Mouse (Mus musculus) embryonic facial prominence, embryonic 13.5 days (tissue): ENCODE data around the gene Nfic. TPM values are rescaled to one million over a fixed set of nuclear protein-coding genes. Genes with fewer than 3 reads are reported as not detected.

Source experiments
- ATAC-seq: fragments of 200-750 bp; cut with Nextera tagmentation; 2 replicates; pipeline ENCODE4 v1.8.0; 2017; ENCODE audit warnings: low read depth; ENCODE audit not compliant: insufficient number of reproducible peaks, insufficient read depth, low FRiP score, low TSS enrichment
- H3K27ac ChIP-seq: fragments of 300-500 bp; sonication (generic); 2 replicates; pipeline ENCODE4 v1.5.1; 2015; ENCODE audit warnings: moderate library complexity, mild to moderate bottlenecking, inconsistent platforms
- H3K27me3 ChIP-seq: fragments of 300-500 bp; sonication (generic); 2 replicates; pipeline ENCODE4 v1.6.1; 2015; ENCODE audit warnings: mild to moderate bottlenecking, inconsistent platforms
- H3K36me3 ChIP-seq: fragments of 300-500 bp; sonication (generic); 2 replicates; pipeline ENCODE4 v1.6.1; 2015; ENCODE audit warnings: mild to moderate bottlenecking, inconsistent platforms
- H3K4me1 ChIP-seq: fragments of 300-500 bp; sonication (generic); 2 replicates; pipeline ENCODE4 v1.6.1; 2015; ENCODE audit warnings: inconsistent platforms
- H3K4me2 ChIP-seq: fragments of 300-500 bp; sonication (generic); 2 replicates; pipeline ENCODE4 v1.6.1; 2015; ENCODE audit warnings: moderate library complexity, mild to moderate bottlenecking, inconsistent platforms
- H3K4me3 ChIP-seq: fragments of 300-500 bp; sonication (generic); 2 replicates; pipeline ENCODE4 v1.5.1; 2015; ENCODE audit warnings: mild to moderate bottlenecking, inconsistent platforms
- H3K9ac ChIP-seq: fragments of 300-500 bp; sonication (generic); 2 replicates; pipeline ENCODE4 v1.6.1; 2015; ENCODE audit warnings: mild to moderate bottlenecking, inconsistent platforms
- H3K9me3 ChIP-seq: fragments of 300-500 bp; sonication (generic); 2 replicates; pipeline ENCODE4 v1.6.1; 2016; ENCODE audit warnings: inconsistent platforms
- WGBS: fragments of 180-500 bp; shearing (Covaris S2); methylation state at CpG from one replicate; pipeline ENCODE4 v1.1.7; 2015; ENCODE audit warnings: mixed read lengths; 5-methylcytosine and 5-hydroxymethylcytosine counted together
- polyA plus RNA-seq: library from polyadenylated mRNA; unstranded; fragments of >200 nt; fragmentation: Nextera tagmentation; extraction: Ambion mirVana; gene quantifications from 2 replicates; pipeline ENCODE4 v1.2.1, GENCODE M21; 2015

Nfic gene
- polyA plus RNA-seq, 1 experiment from 2014 or later, result 96.1 TPM

DNA sequence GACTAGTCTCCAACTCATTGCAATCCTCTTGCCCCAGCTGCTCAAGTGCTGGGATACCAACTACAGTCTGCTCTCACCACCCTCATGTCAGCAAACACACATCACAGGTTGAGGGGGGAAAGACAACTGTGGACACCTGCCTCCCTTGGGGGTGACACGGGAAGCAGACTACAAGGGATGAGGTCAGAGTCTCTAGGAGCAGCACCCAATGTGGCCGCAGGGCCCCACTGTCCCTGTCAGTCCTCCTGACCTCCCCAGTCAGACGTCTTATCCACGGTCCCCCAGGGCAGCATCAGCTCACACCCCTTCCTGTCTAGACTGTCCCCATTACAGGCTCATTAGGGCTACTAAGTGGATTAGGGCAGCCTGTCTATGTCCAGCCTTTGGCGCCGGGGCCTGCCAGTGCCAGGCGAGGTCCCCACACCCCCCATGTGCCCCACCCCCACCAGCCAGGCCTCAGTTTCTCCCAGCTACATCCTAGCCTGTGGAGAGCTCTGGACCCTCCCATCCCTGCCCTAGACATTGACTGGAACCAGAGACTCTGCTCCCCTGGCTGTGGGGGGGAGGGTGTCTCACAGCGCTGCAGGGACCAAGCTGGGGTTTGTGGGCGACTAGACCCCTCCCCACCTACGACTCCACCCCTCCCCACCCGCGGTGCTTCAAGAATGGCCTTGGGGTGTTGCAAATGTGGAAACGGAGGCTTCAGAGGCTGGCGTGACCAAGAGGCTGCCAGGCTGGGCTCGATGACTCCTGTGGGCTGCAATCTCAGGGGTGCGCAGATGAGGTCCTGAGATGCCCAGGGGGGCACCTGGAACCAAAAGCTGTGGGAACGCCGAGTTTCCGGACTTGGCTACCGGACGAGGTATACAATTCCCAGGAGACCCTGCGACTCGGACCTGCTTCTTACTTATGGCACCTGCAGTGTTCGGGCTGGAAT is 48.7 kb downstream of the Nfic start:
- Histone ChIP-seq H3K27ac (0 out of 2 replicates have a peak overlapping the region, but pooled peaks have one; percentile 7), H3K9me3 (no peaks in the 10 kb centered on the region), H3K36me3 (peaks cover 60% of the 10 kb centered on the region), H3K9ac (peak overlapping the region; percentile 55), H3K4me2 (peak overlapping the region; percentile 41), H3K4me1 (peaks cover 87% of the 10 kb centered on the region), H3K27me3 (peaks cover 21% of the 10 kb centered on the region), H3K4me3 (peak overlapping the region; percentile 17)
- no peak for ATAC-seq
- WGBS, result 17% methylated on average over 24 of the region's 24 CpGs

DNA sequence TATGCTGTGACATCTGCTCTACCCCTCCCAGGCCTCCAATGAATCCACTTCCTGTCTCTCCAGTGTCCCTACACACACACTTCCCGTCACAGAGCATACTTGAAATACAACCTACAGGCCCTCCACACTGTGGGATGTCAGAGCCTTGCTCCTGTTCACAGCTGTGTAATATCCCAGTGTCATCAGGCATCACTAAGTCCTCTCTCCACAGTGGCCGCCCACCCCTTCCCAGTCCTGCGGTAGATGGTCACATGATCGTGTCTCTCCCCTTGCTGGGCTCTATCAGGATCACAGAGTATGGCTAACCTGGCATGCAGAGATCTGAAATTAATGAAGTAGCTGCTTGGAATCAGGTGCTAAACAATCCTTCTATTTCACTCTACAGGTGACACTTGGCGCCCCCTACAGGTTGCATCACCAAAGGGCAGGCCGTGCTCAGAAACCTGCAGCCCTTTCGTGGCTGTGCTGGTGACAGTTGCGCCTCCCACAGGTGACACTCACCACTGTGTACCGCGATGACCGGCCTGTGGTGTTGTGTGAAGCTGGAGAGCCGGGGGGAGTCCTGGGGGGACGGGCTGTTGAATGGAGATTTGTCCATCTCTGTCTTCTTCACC is 49.7 kb downstream of the Nfic start:
- 43% methylated on average over 13 of the region's 13 CpGs for WGBS
- Histone ChIP-seq H3K4me2 (no peak overlapping the region), H3K36me3 (peaks cover 65% of the 10 kb centered on the region), H3K9me3 (no peaks in the 10 kb centered on the region), H3K4me3 (no peak overlapping the region), H3K27ac (no peak overlapping the region), H3K4me1 (peaks cover 87% of the 10 kb centered on the region), H3K27me3 (peaks cover 21% of the 10 kb centered on the region), H3K9ac (no peak overlapping the region)
- ATAC-seq, result no peak

DNA sequence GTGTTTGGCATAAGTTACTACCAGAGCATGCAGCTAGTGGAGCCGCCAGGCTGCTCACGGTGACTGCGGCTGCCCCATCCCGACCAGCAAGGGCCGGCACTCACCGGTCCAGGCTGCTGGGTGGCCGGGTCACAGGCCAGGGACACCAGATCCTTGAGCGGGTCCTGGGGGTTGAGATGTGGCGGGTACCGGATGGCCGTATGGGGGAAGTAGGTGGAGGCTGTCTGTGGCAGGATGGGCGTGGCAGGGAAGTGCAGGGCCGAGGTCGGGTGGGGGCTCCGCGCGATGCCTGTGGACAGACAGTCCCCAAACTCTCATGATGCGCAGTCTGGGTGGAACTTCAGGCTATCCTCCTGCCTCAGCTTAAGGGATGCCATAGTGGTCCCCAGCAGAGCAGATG is 50.7 kb downstream of the Nfic start:
- Histone ChIP-seq H3K9ac (no peak overlapping the region), H3K36me3 (peaks cover 72% of the 10 kb centered on the region), H3K9me3 (no peaks in the 10 kb centered on the region), H3K4me3 (no peak overlapping the region), H3K27ac (0 out of 2 replicates have a peak overlapping the region, but pooled peaks have one; percentile 16), H3K4me1 (peaks cover 86% of the 10 kb centered on the region), H3K4me2 (no peak overlapping the region), H3K27me3 (peaks cover 21% of the 10 kb centered on the region)
- ATAC-seq, result no peak
- 60% methylated on average over 18 of the region's 18 CpGs for WGBS

DNA sequence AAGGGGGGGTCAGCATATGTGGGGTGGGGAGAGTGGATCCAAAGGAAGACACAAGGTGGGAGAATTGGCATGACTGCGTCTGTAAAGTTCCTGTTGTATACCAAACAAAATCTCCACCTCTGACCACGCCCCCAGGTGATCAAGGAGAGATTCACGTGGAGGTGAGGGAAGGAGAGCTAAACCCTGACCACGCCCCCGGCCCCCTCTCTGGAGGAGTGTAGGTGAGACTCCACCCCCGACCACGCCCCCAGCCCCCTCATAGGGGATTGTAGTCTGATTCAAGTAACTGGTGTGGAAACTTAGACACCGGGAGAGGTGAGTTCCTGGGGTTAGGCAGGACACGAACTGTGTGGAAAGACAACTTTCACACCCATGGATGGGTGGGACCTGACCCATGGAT is 51.4 kb downstream of the Nfic start:
- Histone ChIP-seq H3K4me3 (no peak overlapping the region), H3K27me3 (peaks cover 21% of the 10 kb centered on the region), H3K36me3 (peaks cover 78% of the 10 kb centered on the region), H3K27ac (no peak overlapping the region), H3K4me2 (no peak overlapping the region), H3K4me1 (peaks cover 82% of the 10 kb centered on the region), H3K9me3 (no peaks in the 10 kb centered on the region), H3K9ac (no peak overlapping the region)
- WGBS, result 21% methylated on average over 9 of the region's 9 CpGs
- ATAC-seq, result no peak

GRCm38 (mm10) chr10:81403511-81403910 is 51.9 kb downstream of the Nfic start:
- no peak for ATAC-seq
- H3K27ac ChIP-seq, result peak overlapping the region; percentile 96
- 56% methylated on average over 10 of the region's 10 CpGs for WGBS
- H3K4me1 ChIP-seq, result peaks cover 77% of the 10 kb centered on the region
- H3K4me2 ChIP-seq, result no peak overlapping the region
- peaks cover 75% of the 10 kb centered on the region for H3K36me3 ChIP-seq
- H3K9me3 ChIP-seq, result no peaks in the 10 kb centered on the region
- no peak overlapping the region for H3K4me3 ChIP-seq
- H3K9ac ChIP-seq, result peak overlapping the region; percentile 46; the same call in 1 of the 2 replicates
- H3K27me3 ChIP-seq, result peaks cover 18% of the 10 kb centered on the region

- peak overlapping the region; percentile 13; the same call in 1 of the 2 replicates for H3K4me3 ChIP-seq
- H3K9me3 ChIP-seq, result no peaks in the 10 kb centered on the region
- no peak for ATAC-seq
- peak overlapping the region; percentile 58 for H3K9ac ChIP-seq
- peaks cover 9% of the 10 kb centered on the region for H3K27me3 ChIP-seq
- 19% methylated on average over 7 of the region's 7 CpGs for WGBS
- H3K4me1 ChIP-seq, result peaks cover 64% of the 10 kb centered on the region
- H3K36me3 ChIP-seq, result peaks cover 68% of the 10 kb centered on the region
- H3K4me2 ChIP-seq, result peak overlapping the region; percentile 44
- peak overlapping the region; percentile 96 for H3K27ac ChIP-seq
These were observed 53.1 kb downstream of the Nfic start for GRCm38 (mm10) chr10:81402227-81402765.

GRCm38 (mm10) chr10:81401521-81402226 is 53.8 kb downstream of the Nfic start:
- Histone ChIP-seq H3K36me3 (peaks cover 67% of the 10 kb centered on the region), H3K4me1 (peaks cover 59% of the 10 kb centered on the region), H3K9ac (peak overlapping the region; percentile 58), H3K4me3 (peak overlapping the region; percentile 13; the same call in 1 of the 2 replicates), H3K27me3 (peaks cover 3% of the 10 kb centered on the region), H3K27ac (peak overlapping the region; percentile 96), H3K4me2 (peak overlapping the region; percentile 44), H3K9me3 (no peaks in the 10 kb centered on the region)
- ATAC-seq, result peak; percentile 81
- 8% methylated on average over 18 of the region's 18 CpGs for whole genome bisulfite sequencing

- Histone ChIP-seq H3K27ac (peak overlapping the region; percentile 96), H3K4me1 (peaks cover 56% of the 10 kb centered on the region), H3K27me3 (no peaks in the 10 kb centered on the region; the same call in 1 of the 2 replicates), H3K4me3 (no peak overlapping the region), H3K9ac (peak overlapping the region; percentile 51; the same call in 1 of the 2 replicates), H3K4me2 (peak overlapping the region; percentile 44), H3K9me3 (no peaks in the 10 kb centered on the region), H3K36me3 (peaks cover 66% of the 10 kb centered on the region)
- ATAC-seq, result no peak
- 31% methylated on average over 10 of the region's 10 CpGs for WGBS
These were observed 54.3 kb downstream of the Nfic start for GRCm38 (mm10) chr10:81401205-81401520.

DNA sequence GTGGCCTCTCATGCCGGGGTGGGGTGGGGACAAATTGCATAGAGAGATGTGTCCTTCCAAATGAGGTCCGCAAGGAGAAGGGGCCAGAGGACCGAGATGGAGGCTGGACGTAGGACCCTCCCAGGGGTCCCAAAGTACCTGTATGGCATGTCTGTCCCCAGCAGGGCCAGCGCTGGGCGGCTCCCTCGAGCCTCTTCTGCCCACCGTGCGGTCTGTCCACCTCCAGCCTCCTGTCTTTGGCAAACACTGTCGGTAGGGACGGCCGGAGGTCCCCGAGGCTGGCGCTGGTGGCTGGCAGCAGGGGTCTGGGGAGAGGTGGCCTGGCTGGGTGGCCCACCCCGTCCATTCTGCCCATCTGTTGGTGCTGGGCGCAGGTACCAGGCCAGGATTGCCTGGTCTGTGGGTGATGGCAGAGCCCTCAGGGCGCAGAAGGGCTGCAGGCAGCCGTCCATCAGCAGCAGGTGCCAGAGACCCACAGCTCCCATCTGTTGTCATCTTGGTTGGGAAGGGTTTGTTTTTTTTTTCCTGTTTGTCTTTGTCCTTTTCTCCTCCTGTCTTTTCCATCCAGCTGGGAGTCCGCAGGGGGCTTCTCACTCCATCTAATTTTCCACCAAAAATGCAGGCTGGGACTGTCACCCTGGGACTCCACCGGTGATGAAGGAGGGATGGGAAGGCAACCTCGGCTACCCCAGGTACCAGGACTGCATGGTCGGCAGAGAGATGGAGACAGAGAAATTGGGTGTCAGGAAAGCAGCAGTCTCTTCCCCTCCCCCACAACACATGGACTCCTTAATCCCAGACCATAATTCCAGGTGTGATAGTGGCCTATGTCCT is 54.8 kb downstream of the Nfic start:
- 55% methylated on average over 22 of the region's 22 CpGs for WGBS
- Histone ChIP-seq H3K9ac (0 out of 2 replicates have a peak overlapping the region, but pooled peaks have one; percentile 51), H3K4me2 (no peak overlapping the region), H3K27me3 (no peaks in the 10 kb centered on the region; the same call in 1 of the 2 replicates), H3K4me1 (peaks cover 53% of the 10 kb centered on the region), H3K9me3 (no peaks in the 10 kb centered on the region), H3K4me3 (no peak overlapping the region), H3K27ac (peak overlapping the region; percentile 96), H3K36me3 (peaks cover 61% of the 10 kb centered on the region)
- ATAC-seq, result no peak

- Histone ChIP-seq H3K9ac (no peak overlapping the region), H3K9me3 (no peaks in the 10 kb centered on the region), H3K36me3 (peaks cover 56% of the 10 kb centered on the region), H3K27me3 (no peaks in the 10 kb centered on the region; the same call in 1 of the 2 replicates), H3K4me2 (no peak overlapping the region), H3K27ac (no peak overlapping the region), H3K4me3 (no peak overlapping the region), H3K4me1 (peaks cover 53% of the 10 kb centered on the region)
- ATAC-seq, result no peak
- WGBS, result 80% methylated on average over 18 of the region's 18 CpGs
These were observed 55.6 kb downstream of the Nfic start for GRCm38 (mm10) chr10:81399798-81400308.
